Mouse (Mus musculus) Muller cell, postnatal 12 days (primary cell): ENCODE results near the gene Rbmx2.

Experiments used
- DNase-seq: peaks from one replicate; pipeline ENCODE4 v3.0.0-alpha.2; 2015; ENCODE audit errors: inconsistent ontology term

Gene Rbmx2

DNA sequence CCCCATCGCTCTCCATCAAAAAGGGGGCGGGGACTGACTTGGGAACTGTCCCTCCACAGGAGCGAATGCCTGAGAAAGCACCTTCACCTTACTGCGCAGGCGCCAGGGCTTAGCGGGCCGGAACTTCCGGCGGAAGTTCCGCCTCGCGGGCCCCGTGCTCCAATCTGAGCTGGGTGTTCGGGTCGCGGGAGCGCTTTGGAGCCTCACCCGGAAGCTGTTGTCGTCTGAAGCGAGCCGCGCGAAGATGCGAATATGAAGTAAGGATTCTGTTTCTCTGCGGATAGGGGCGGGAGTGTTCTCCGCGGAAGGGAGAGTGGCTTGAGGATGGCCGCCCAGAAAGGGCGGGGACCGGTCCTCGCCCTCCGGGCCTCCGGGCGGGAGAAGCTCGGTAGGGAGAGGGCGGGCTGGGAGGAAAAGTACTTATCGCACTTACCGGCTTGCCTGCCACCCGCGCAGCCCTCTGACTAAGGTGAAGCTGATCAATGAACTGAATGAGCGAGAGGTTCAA, at the start of gene Rbmx2:
Rbmx2 (plus strand) TSS at position 141 of the 508 bp plus-strand sequence.
- DNase-seq = peak; percentile 92

DNA sequence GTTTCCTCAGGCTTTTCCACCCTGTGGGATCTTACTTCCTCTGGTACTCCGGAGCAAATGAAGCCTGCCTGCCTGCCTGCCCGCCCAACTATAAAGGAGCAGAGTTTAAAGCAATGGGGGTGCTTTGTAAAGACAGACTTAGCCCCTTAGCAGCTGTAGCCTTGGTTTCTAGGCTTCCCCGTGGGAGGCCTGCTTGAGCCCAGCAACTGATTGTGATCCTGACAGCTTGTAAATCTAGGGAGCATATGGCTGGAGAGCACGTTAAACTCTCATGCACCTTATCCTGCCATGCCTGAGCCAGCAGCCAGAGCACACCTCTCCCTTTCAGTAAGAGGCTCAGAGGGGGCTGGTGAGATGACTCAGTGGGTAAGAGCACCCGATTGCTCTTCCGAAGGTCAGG, 28.0 kb upstream of the Rbmx2 start:
- DNase-seq = no peak

- no peak for DNase-seq
Observed at GRCm38 (mm10) chrX:48669588-48669987, 25.2 kb upstream of the Rbmx2 start.

DNA sequence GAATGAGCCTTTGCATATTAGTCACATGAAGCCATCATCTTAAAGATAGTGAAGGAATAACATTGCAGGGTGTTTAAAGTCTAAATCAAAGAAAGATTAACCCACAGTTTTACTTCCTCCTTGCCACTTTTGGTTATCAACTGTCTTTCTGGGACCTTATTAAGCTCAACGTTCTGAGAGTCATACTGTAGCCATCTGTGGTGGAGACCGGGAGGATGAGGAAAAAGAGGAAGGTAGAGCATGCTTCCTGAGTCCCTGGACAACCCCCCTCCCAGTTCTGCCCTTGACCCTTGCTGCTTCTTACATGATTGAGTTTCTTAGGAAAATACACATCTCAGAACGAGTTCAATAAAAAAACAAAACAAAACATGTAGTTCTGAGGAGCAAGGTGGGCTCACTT, 23.1 kb upstream of the Rbmx2 start:
- DNase-seq = no peak

GRCm38 (mm10) chrX:48674171-48674570, 20.6 kb upstream of the Rbmx2 start, which contains the start of gene Gpr119:
Gene Gpr119, minus strand, starts transcription at chrX:48674478.
- peak; percentile 11 for DNase-seq

- no peak for DNase-seq
Observed at GRCm38 (mm10) chrX:48683451-48683850, 11.4 kb upstream of the Rbmx2 start.

- DNase-seq = no peak
Observed at GRCm38 (mm10) chrX:48683857-48684256, 10.9 kb upstream of the Rbmx2 start.

DNA sequence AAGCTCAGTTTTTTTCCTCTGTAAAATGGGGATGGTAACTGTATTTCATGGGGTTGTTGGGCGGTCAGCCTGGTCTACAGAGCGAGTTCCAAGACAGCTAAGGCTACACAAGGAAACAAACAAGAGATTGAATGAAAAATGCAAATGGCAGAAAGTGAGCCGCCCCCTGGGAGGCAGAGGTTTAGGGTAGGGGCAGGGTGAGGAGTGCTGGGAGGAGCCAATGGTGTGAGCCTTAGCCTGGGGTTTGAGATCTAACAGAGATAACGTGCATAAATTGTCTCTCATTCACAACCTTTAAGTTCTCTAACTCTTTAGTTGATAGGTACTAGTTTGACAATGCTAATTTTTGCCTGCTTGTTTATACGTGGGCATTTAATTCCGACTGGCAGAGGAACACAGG, 344 bp upstream of the Rbmx2 start:
- DNase-seq = no peak

GRCm38 (mm10) chrX:48709701-48710100, 14.9 kb downstream of the Rbmx2 start:
- no peak for DNase-seq

- DNase-seq = no peak
Observed at GRCm38 (mm10) chrX:48712846-48713245, 18.0 kb downstream of the Rbmx2 start.

GRCm38 (mm10) chrX:48754710-48755283, 60.0 kb downstream of the Rbmx2 start:
- DNase-seq = no peak
